ENCODE assay signal across 8 mouse cellular contexts in genomic region chr8:94205736-94206135, GRCm38 (mm10). TPM values are rescaled to one million over a fixed set of nuclear protein-coding genes. Genes with fewer than 3 reads are reported as not detected.
DNase-seq lines count a peak whose midpoint lies in the region; ATAC-seq and TF ChIP-seq lines count a peak whose summit lies in the region.

No protein-coding gene starts in this region.

- H3K9me3 ChIP-seq in embryonic facial prominence, embryonic 14.5 days (ENCODE audit: control insufficient read depth, low read length), result no peaks in the 10 kb centered on the region
- H3K9me3 ChIP-seq in limb, embryonic 12.5 days, result no peaks in the 10 kb centered on the region
- no peaks in the 10 kb centered on the region for H3K9me3 ChIP-seq in midbrain, postnatal 0 days (ENCODE audit: low read length)
- H3K9me3 ChIP-seq in stomach, embryonic 16.5 days (replicated peaks; ENCODE audit: control insufficient read depth, low read length), result no peaks in the 10 kb centered on the region

- H3K4me3 ChIP-seq in bone marrow, adult 2 months (replicated peaks; ENCODE audit: control insufficient read depth, low read depth, low read length), result no peak overlapping the region
- H3K4me3 ChIP-seq in embryonic facial prominence, embryonic 14.5 days (ENCODE audit: low read depth, low read length), result no peak overlapping the region
- no peak overlapping the region for H3K4me3 ChIP-seq in limb, embryonic 12.5 days (replicated peaks)
- H3K4me3 ChIP-seq in midbrain, postnatal 0 days (ENCODE audit: low read depth, low read length), result no peak overlapping the region
- no peak overlapping the region for H3K4me3 ChIP-seq in stomach, embryonic 16.5 days (replicated peaks; ENCODE audit: low read length)

- 25% methylated on average over 5 of the region's 5 CpGs for WGBS in bone marrow, adult 2 months
- 23% methylated on average over 5 of the region's 5 CpGs for WGBS in embryonic facial prominence, embryonic 14.5 days
- WGBS in limb, embryonic 12.5 days, result 18% methylated on average over 5 of the region's 5 CpGs
- 20% methylated on average over 5 of the region's 5 CpGs for WGBS in midbrain, postnatal 0 days
- 20% methylated on average over 5 of the region's 5 CpGs for WGBS in stomach, embryonic 16.5 days

- TF ChIP-seq POLR2A in bone marrow, adult 2 months (IDR thresholded peaks at IDR 0.05; ENCODE audit: borderline replicate concordance, control insufficient read depth, low read depth, low read length), result no peak

- H3K4me1 ChIP-seq in bone marrow, adult 2 months (ENCODE audit: control insufficient read depth, insufficient read depth, low read length), result no peaks in the 10 kb centered on the region
- H3K4me1 ChIP-seq in embryonic facial prominence, embryonic 14.5 days (ENCODE audit: control insufficient read depth, insufficient read depth, low read length), result no peaks in the 10 kb centered on the region
- H3K4me1 ChIP-seq in limb, embryonic 12.5 days (replicated peaks), result peaks cover 4% of the 10 kb centered on the region; the same call in 1 of the 2 replicates
- H3K4me1 ChIP-seq in midbrain, postnatal 0 days (ENCODE audit: insufficient read depth, low read length), result no peaks in the 10 kb centered on the region
- H3K4me1 ChIP-seq in stomach, embryonic 16.5 days (ENCODE audit: control insufficient read depth, insufficient read depth, low read length), result no peaks in the 10 kb centered on the region

- no peak overlapping the region for H3K4me2 ChIP-seq in embryonic facial prominence, embryonic 14.5 days (ENCODE audit: low read depth, low read length)
- H3K4me2 ChIP-seq in limb, embryonic 12.5 days, result no peak overlapping the region
- H3K4me2 ChIP-seq in midbrain, postnatal 0 days (ENCODE audit: low read depth, low read length, poor library complexity, severe bottlenecking), result no peak overlapping the region
- no peak overlapping the region for H3K4me2 ChIP-seq in stomach, embryonic 16.5 days (ENCODE audit: low read depth, low read length)

- ATAC-seq in embryonic facial prominence, embryonic 14.5 days (ENCODE audit: low read depth), result 0 out of 2 replicates have a peak, but pooled peaks have one; percentile 44
- ATAC-seq in limb, embryonic 12.5 days (ENCODE audit: insufficient number of reproducible peaks, insufficient read depth, low FRiP score, low TSS enrichment, low read depth), result 0 out of 2 replicates have a peak, but pooled peaks have one; percentile 37
- no peak for ATAC-seq in midbrain, postnatal 0 days (ENCODE audit: low FRiP score)
- ATAC-seq in stomach, embryonic 16.5 days (ENCODE audit: insufficient read depth, low FRiP score), result peak; percentile 39; the same call in 1 of the 2 replicates

- H3K9ac ChIP-seq in embryonic facial prominence, embryonic 14.5 days (ENCODE audit: low read depth, low read length), result no peak overlapping the region
- H3K9ac ChIP-seq in limb, embryonic 12.5 days (replicated peaks), result no peak overlapping the region
- no peak overlapping the region for H3K9ac ChIP-seq in midbrain, postnatal 0 days (replicated peaks; ENCODE audit: low read length, poor library complexity, severe bottlenecking)
- no peak overlapping the region; the same call in 1 of the 2 replicates for H3K9ac ChIP-seq in stomach, embryonic 16.5 days (ENCODE audit: low read length)

- no peaks in the 10 kb centered on the region; the same call in 1 of the 2 replicates for H3K27me3 ChIP-seq in embryonic facial prominence, embryonic 14.5 days (replicated peaks; ENCODE audit: control insufficient read depth, insufficient read depth, low read length)
- H3K27me3 ChIP-seq in limb, embryonic 12.5 days, result no peaks in the 10 kb centered on the region
- no peaks in the 10 kb centered on the region; the same call in 1 of the 2 replicates for H3K27me3 ChIP-seq in midbrain, postnatal 0 days (ENCODE audit: insufficient read depth, low read length)
- no peaks in the 10 kb centered on the region for H3K27me3 ChIP-seq in stomach, embryonic 16.5 days (ENCODE audit: control insufficient read depth, insufficient read depth, low read length)

- no peaks in the 10 kb centered on the region for H3K36me3 ChIP-seq in embryonic facial prominence, embryonic 14.5 days (ENCODE audit: control insufficient read depth, insufficient read depth, low read length)
- no peaks in the 10 kb centered on the region for H3K36me3 ChIP-seq in limb, embryonic 12.5 days
- no peaks in the 10 kb centered on the region for H3K36me3 ChIP-seq in midbrain, postnatal 0 days (ENCODE audit: insufficient read depth, low read length)
- H3K36me3 ChIP-seq in stomach, embryonic 16.5 days (ENCODE audit: control insufficient read depth, insufficient read depth, low read length), result no peaks in the 10 kb centered on the region

- no peak overlapping the region for H3K27ac ChIP-seq in bone marrow, adult 2 months (ENCODE audit: control insufficient read depth, insufficient read depth, low read depth, low read length, poor library complexity)
- no peak overlapping the region for H3K27ac ChIP-seq in embryonic facial prominence, embryonic 14.5 days (replicated peaks; ENCODE audit: low read depth, low read length)
- no peak overlapping the region for H3K27ac ChIP-seq in limb, embryonic 12.5 days
- no peak overlapping the region for H3K27ac ChIP-seq in midbrain, postnatal 0 days (ENCODE audit: low read depth, low read length)
- H3K27ac ChIP-seq in stomach, embryonic 16.5 days (ENCODE audit: low read length), result no peak overlapping the region

- DNase-seq in right cerebral cortex, postnatal 10 days (ENCODE audit: low spot score in 2 of 2), result peak; percentile 23 to 71
- no peak for DNase-seq in right cerebral cortex, postnatal 25 days
- DNase-seq in embryonic facial prominence, embryonic 14.5 days (ENCODE audit: low spot score), result peak; percentile 60
- DNase-seq in heart, postnatal 4 days, result peak; percentile 86
- peak; percentile 74 for DNase-seq in midbrain, postnatal 0 days (ENCODE audit: low spot score)

- TF ChIP-seq CTCF in bone marrow, adult 2 months (IDR thresholded peaks at IDR 0.05; ENCODE audit: control insufficient read depth, insufficient read depth, low read length), result peak; percentile 86
- TF ChIP-seq CTCF in midbrain, postnatal 0 days (IDR thresholded peaks at IDR 0.05), result peak; percentile 88

RNA-seq across cellular contexts. Expression of gene Nup93, which starts 8.6 kb away (rescaled TPM):
- polyA plus RNA-seq in bone marrow, adult 2 months (2011; ENCODE audit: insufficient read depth, insufficient read length, low replicate concordance, missing spikeins), result 19.5 and 21.3 TPM in 2 replicates
- polyA plus RNA-seq in embryonic facial prominence, embryonic 14.5 days (2014; fragmentation: Nextera tagmentation; extraction: Ambion mirVana), result 60.9 and 77.0 TPM in 2 replicates
- total RNA-seq in heart, postnatal 4 days (2021), result 10 to 100 TPM; 45.1 to 52.7 TPM
- 114 TPM in 2 replicates for polyA plus RNA-seq in limb, embryonic 12.5 days (2016; fragmentation: Nextera tagmentation; extraction: Ambion mirVana)
- total RNA-seq in midbrain, postnatal 0 days (2014; rRNA removed), result 47.9 and 65.3 TPM in 2 replicates
- 38.4 and 39.9 TPM in 2 replicates for polyA plus RNA-seq in midbrain, postnatal 0 days (2015; fragmentation: Nextera tagmentation; extraction: Ambion mirVana)
- 64.9 and 68.5 TPM in 2 replicates for polyA plus RNA-seq in stomach, embryonic 16.5 days (2015; fragmentation: Nextera tagmentation; extraction: Ambion mirVana)

RNA-seq across cellular contexts. Expression of gene Mt1, which starts 26.9 kb away (rescaled TPM):
- 188 and 700 TPM in 2 replicates for polyA plus RNA-seq in bone marrow, adult 2 months (2011; ENCODE audit: insufficient read depth, insufficient read length, low replicate concordance, missing spikeins)
- polyA plus RNA-seq in embryonic facial prominence, embryonic 14.5 days (2014; fragmentation: Nextera tagmentation; extraction: Ambion mirVana), result 167 and 193 TPM in 2 replicates
- total RNA-seq in heart, postnatal 4 days (2021), result 100 to 1,000 TPM; 168 to 174 TPM
- 43.6 and 53.6 TPM in 2 replicates for polyA plus RNA-seq in limb, embryonic 12.5 days (2016; fragmentation: Nextera tagmentation; extraction: Ambion mirVana)
- 460 and 504 TPM in 2 replicates for total RNA-seq in midbrain, postnatal 0 days (2014; rRNA removed)
- 387 and 420 TPM in 2 replicates for polyA plus RNA-seq in midbrain, postnatal 0 days (2015; fragmentation: Nextera tagmentation; extraction: Ambion mirVana)
- polyA plus RNA-seq in stomach, embryonic 16.5 days (2015; fragmentation: Nextera tagmentation; extraction: Ambion mirVana), result 1,904 and 1,931 TPM in 2 replicates

RNA-seq across cellular contexts. Expression of gene Mt2, which starts 33.3 kb away (rescaled TPM):
- polyA plus RNA-seq in bone marrow, adult 2 months (2011; ENCODE audit: insufficient read depth, insufficient read length, low replicate concordance, missing spikeins), result 102 and 809 TPM in 2 replicates
- 57.5 and 60.3 TPM in 2 replicates for polyA plus RNA-seq in embryonic facial prominence, embryonic 14.5 days (2014; fragmentation: Nextera tagmentation; extraction: Ambion mirVana)
- total RNA-seq in heart, postnatal 4 days (2021), result 10 to 100 TPM; 35.5 to 37.4 TPM
- polyA plus RNA-seq in limb, embryonic 12.5 days (2016; fragmentation: Nextera tagmentation; extraction: Ambion mirVana), result 15.1 TPM in 2 replicates
- 57.7 and 131 TPM in 2 replicates for total RNA-seq in midbrain, postnatal 0 days (2014; rRNA removed)
- polyA plus RNA-seq in midbrain, postnatal 0 days (2015; fragmentation: Nextera tagmentation; extraction: Ambion mirVana), result 92.3 and 101 TPM in 2 replicates
- 524 and 598 TPM in 2 replicates for polyA plus RNA-seq in stomach, embryonic 16.5 days (2015; fragmentation: Nextera tagmentation; extraction: Ambion mirVana)

RNA-seq across cellular contexts. Expression of gene Mt3, which starts 53.3 kb away (rescaled TPM):
- 3.0 TPM in 1 of 2 replicates, not detected in the other for polyA plus RNA-seq in bone marrow, adult 2 months (2011; ENCODE audit: insufficient read depth, insufficient read length, low replicate concordance, missing spikeins)
- polyA plus RNA-seq in embryonic facial prominence, embryonic 14.5 days (2014; fragmentation: Nextera tagmentation; extraction: Ambion mirVana), result 10.8 and 14.1 TPM in 2 replicates
- total RNA-seq in heart, postnatal 4 days (2021), result 10 to 100 TPM; 26.7 to 28.1 TPM
- polyA plus RNA-seq in limb, embryonic 12.5 days (2016; fragmentation: Nextera tagmentation; extraction: Ambion mirVana), result 0.43 and 0.45 TPM in 2 replicates
- total RNA-seq in midbrain, postnatal 0 days (2014; rRNA removed), result 571 and 599 TPM in 2 replicates
- polyA plus RNA-seq in midbrain, postnatal 0 days (2015; fragmentation: Nextera tagmentation; extraction: Ambion mirVana), result 314 and 354 TPM in 2 replicates
- 3.7 and 3.8 TPM in 2 replicates for polyA plus RNA-seq in stomach, embryonic 16.5 days (2015; fragmentation: Nextera tagmentation; extraction: Ambion mirVana)
